Mouse (Mus musculus): ENCODE measurements at regions not wholly inside any gene's neighbourhood (a gene's known extent, or its start where the extent isn't known, plus 50 kb on each side); places are given as distances from the start of the nearest gene placed in this dataset.

DNA sequence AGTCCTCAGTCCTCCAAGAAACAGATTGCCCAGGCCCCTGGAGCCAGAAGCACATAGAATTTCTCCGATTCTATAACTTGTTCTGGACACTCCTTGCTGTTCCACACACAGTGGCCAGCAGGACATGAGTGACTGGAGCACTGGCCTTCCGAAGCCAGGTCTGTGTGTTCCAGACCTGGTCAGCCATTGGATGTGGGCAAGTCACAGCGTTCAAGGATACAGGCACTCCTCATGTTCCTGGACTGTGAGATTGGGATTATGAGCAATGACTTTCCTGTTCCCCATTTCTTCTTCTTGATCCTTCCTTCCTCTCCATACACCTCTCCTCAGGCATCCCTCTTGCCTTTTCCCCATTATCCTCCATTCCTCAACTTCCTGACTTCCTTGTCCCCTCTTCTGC lies 281.8 kb upstream of the Gjb5 start:
- no peak for DNase-seq (ENCODE audit: extremely low spot score)

DNA sequence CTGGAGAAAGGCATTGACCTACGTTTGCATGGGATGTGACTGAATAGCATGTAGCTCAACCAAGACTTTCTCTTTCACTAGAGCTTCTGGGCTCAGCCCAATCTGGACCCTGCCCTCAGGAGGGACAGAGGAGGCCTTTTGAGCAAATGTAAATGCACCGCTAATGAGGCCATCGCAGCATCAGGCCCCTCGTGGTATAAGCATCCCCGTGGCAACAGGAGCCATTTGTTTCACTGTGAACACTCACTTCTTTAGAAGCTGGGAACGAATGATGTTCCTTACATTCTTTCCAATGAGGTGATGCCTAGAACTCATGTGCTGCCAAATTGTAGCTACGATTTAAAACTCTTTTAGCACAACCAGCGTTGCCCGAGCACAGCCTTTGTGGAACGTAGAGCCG lies 279.0 kb upstream of the Gjb5 start:
- DNase-seq (ENCODE audit: extremely low spot score) = no peak

- DNase-seq (ENCODE audit: extremely low spot score) = no peak
Observed at GRCm38 (mm10) chr4:127635262-127635661, 277.3 kb upstream of the Gjb5 start.

GRCm38 (mm10) chr4:127619870-127620269 lies 261.9 kb upstream of the Gjb5 start:
- DNase-seq (ENCODE audit: extremely low spot score) = peak; percentile 69

- peak; percentile 10 for DNase-seq (ENCODE audit: extremely low spot score)
Observed at GRCm38 (mm10) chr4:127612761-127613160, 254.8 kb upstream of the Gjb5 start.

GRCm38 (mm10) chr4:127600919-127601318 lies 242.9 kb upstream of the Gjb5 start:
- no peak for DNase-seq (ENCODE audit: extremely low spot score)

DNA sequence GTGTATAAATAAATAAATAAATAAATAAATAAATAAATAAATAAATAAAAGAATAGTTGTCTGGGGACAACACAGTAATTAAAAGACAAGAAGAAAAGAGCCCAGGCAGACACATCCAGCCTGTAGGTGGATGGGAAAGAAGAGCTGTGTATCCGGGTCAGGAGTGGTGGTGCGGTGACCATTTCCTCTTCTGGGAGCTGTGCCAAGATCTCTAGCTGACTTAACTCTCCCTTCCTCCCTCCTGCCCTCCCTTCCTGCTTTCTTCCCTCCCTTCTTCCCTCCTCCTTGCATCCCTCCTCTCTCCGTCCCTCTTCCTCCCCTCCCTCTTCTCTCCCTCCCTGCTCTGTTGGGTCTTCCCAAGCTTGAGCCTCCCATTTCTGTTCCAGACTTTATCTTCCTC lies 240.6 kb upstream of the Gjb5 start:
- no peak for DNase-seq (ENCODE audit: extremely low spot score)

GRCm38 (mm10) chr4:127594081-127594480 lies 236.1 kb upstream of the Gjb5 start:
- DNase-seq (ENCODE audit: extremely low spot score) = no peak

DNA sequence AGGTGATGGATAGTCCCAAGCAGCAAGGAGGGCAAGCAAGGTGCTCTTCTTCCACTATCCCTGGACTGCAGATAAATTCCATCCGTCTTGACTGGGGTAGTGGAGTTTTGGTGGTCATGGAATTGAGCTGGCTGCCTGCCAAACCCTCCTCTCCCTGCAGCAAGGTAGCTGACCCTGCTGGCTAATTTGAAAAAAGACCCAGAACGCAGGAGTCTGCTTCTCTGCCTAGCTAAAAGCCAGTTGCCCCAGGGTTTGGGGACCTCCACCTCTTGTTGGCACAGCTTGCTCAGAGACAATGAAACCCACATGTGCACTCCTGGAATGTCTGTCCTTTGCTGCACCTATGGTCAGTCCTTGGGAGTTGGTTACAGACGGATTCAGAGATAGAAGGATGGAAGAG lies 233.6 kb upstream of the Gjb5 start:
- DNase-seq (ENCODE audit: extremely low spot score) = no peak

- DNase-seq (ENCODE audit: extremely low spot score) = no peak
Observed at GRCm38 (mm10) chr4:127586822-127587221, 228.8 kb upstream of the Gjb5 start.

DNA sequence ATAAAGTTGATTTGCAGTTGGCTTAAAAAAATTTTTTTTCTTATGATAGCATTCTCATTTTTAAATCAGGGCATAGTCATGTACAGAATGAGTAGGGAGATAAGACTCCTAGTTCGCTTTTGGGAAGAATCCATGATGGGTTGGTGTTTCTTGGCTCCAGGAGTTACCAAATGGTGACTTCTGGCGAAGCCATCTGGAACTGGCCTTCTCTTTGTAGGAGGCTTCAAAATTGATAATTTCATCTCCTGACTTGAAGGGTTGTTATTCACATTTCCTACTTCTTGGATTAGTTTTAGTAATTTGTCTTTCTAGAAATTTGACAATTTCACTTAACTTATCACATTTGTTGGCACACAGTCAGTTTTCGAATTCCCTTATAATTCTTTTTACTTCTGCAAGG lies 218.5 kb upstream of the Gjb5 start:
- no peak for DNase-seq (ENCODE audit: extremely low spot score)

GRCm38 (mm10) chr4:127562602-127563001 lies 204.6 kb upstream of the Gjb5 start:
- no peak for DNase-seq (ENCODE audit: extremely low spot score)

- DNase-seq (ENCODE audit: extremely low spot score) = no peak
Observed at GRCm38 (mm10) chr4:127558572-127558971, 200.6 kb upstream of the Gjb5 start.

GRCm38 (mm10) chr4:127552456-127553225 lies 194.7 kb upstream of the Gjb5 start:
- no peak for DNase-seq (ENCODE audit: extremely low spot score)

GRCm38 (mm10) chr4:127549581-127549980 lies 191.6 kb upstream of the Gjb5 start:
- DNase-seq (ENCODE audit: extremely low spot score) = no peak

- no peak for DNase-seq (ENCODE audit: extremely low spot score)
Observed at GRCm38 (mm10) chr4:127549018-127549417, 191.0 kb upstream of the Gjb5 start.

DNA sequence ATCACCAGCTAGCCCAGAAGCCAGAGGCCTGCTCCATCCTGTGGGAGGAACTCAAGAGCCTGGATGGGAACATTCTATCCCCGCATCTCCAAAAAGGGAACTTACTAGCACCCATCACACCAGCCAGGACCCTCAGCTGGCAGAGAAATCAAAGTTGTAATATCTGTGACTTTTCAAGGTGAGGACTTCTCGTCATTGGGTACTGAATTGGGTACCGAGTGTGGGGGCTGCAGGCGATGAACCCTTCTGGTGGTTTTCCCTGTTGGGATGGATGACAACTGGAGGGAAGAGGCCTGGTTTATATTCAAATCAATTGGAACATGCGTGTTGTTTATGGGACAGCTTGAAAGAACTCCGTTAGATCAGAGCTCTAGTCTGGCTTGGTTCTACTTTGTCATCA lies 187.1 kb upstream of the Gjb5 start:
- DNase-seq (ENCODE audit: extremely low spot score) = no peak

GRCm38 (mm10) chr4:127543276-127543675 lies 185.3 kb upstream of the Gjb5 start:
- DNase-seq (ENCODE audit: extremely low spot score) = no peak

GRCm38 (mm10) chr4:127542771-127543170 lies 184.8 kb upstream of the Gjb5 start:
- DNase-seq (ENCODE audit: extremely low spot score) = no peak

GRCm38 (mm10) chr4:127536952-127537351 lies 179.0 kb upstream of the Gjb5 start:
- no peak for DNase-seq (ENCODE audit: extremely low spot score)

DNA sequence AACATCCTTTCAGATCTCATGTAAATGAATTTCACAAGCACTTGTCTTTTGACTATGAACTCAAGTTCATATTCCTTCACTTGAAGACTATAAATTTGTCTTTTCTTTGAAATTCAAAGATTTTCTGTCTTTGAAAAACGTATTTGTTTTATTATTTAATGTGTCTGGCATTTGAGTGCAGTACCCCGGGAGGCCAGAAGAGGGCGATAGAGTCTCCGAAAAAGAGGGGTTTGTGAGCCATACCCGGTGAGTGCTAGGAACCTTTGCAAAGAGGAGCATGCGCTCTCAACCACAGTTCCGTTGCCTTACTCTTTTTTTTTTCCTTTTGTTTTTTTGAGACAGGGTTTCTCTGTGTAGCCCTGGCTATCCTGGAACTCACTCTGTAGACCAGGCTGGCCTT lies 177.6 kb upstream of the Gjb5 start:
- DNase-seq (ENCODE audit: extremely low spot score) = no peak

GRCm38 (mm10) chr4:127534411-127534810 lies 176.4 kb upstream of the Gjb5 start:
- no peak for DNase-seq (ENCODE audit: extremely low spot score)

DNA sequence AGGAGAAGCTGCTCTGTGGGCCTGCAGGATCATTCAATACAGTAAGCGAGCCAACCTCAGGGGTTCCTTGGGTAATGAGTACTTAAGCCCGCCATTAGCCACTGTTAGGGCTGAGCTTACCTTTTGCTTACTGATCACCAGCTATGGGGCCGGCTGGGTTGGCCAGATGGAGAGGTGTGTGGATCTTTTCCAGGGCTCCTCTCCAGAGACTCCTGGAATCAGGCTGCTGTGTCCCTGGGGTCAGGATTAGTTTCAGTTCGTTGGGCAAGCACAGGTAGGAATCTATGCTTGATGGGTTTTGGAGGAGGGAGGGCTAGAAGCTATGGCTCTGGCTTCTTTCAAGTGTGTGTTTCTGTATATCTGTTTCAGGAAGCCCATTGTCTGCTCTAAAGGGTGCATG lies 175.7 kb upstream of the Gjb5 start:
- DNase-seq (ENCODE audit: extremely low spot score) = no peak

GRCm38 (mm10) chr4:127530779-127531178 lies 172.8 kb upstream of the Gjb5 start:
- DNase-seq (ENCODE audit: extremely low spot score) = no peak

All from embryo, embryonic 9.5 days (tissue).